Mouse (Mus musculus) right cerebral cortex, postnatal 25 days (tissue): ENCODE results near the gene Dynlrb1.

Experiments
- DNase-seq: peaks from one replicate; pipeline ENCODE4 v3.0.0; 2022

Gene Dynlrb1

GRCm38 (mm10) chr2:155283793-155284192 is 47.5 kb downstream of the Dynlrb1 start:
- no peak for DNase-seq

GRCm38 (mm10) chr2:155284647-155285046 is 48.3 kb downstream of the Dynlrb1 start:
- DNase-seq = no peak

GRCm38 (mm10) chr2:155285744-155286143 is 49.4 kb downstream of the Dynlrb1 start:
- DNase-seq = no peak

GRCm38 (mm10) chr2:155287456-155288250 is 51.3 kb downstream of the Dynlrb1 start:
- DNase-seq = no peak

- no peak for DNase-seq
Observed at GRCm38 (mm10) chr2:155290066-155290465, 53.7 kb downstream of the Dynlrb1 start.

- no peak for DNase-seq
Observed at GRCm38 (mm10) chr2:155293382-155293781, 57.0 kb downstream of the Dynlrb1 start.

- no peak for DNase-seq
Observed at GRCm38 (mm10) chr2:155293946-155294345, 57.6 kb downstream of the Dynlrb1 start.

- DNase-seq = no peak
Observed at GRCm38 (mm10) chr2:155295453-155295852, 59.1 kb downstream of the Dynlrb1 start.

GRCm38 (mm10) chr2:155299563-155299962 is 63.2 kb downstream of the Dynlrb1 start:
- DNase-seq = no peak
